Mouse (Mus musculus): ENCODE measurements at regions not wholly inside any gene's neighbourhood (a gene's known extent, or its start where the extent isn't known, plus 50 kb on each side); places are given as distances from the start of the nearest gene placed in this dataset.
A peak's percentile ranks its signal among the peaks of the same experiment; 100 is the strongest.
"Not testable (repeated sequence)": the region's sequence is repeated elsewhere in the genome, so short reads cannot be mapped to it uniquely, and the experiment has no call there.

DNA sequence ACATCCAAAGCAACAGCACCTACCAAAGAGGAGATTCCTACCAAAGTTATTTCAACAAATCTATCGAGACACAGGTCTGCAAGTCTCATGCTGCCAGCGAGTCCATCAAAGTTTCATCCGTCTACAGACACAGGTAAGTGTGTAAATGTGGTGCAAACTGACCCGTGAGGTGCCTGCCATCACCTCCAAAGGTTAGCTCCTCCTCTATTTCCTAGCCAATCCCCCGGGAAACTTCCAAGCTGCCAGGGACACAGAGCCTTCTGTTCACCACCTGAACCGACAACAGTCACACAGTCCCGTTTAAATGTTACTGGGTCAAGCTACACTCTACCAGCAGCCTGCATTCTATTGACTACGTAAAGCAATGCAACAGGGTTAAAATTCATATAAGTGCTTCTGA, 113.5 kb downstream of the Snurf start:
- DNase-seq, result not testable (repeated sequence)

DNA sequence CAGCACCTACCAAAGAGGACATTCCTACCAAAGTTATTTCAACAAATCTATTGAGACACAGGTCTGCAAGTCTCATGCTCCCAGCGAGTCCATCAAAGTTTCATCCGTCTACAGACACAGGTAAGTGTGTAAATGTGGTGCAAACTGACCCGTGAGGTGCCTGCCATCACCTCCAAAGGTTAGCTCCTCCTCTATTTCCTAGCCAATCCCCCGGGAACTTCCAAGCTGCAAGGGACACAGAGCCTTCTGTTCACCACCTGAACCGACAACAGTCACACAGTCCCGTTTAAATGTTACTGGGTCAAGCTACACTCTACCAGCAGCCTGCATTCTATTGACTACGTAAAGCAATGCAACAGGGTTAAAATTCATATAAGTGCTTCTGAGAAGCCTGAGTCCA, 146.4 kb downstream of the Snurf start:
- DNase-seq, result peak; percentile 30 to 31

Measured in cerebellum, adult 18-20 months (tissue).